Mouse (Mus musculus) T-helper 1 cell (primary cell): ENCODE data around the gene Nras.

Source experiments
- in situ Hi-C: fragments of 300-600 bp; cut with MboI, MseI; formaldehyde crosslinking; loops from one replicate; pipeline ENCODE4 v1.15.1; 2025; ENCODE audit warnings: high pct_unique_total_duplicates

Gene Nras

GRCm38 (mm10) chr3:103098662-103099061 is 40.6 kb downstream of the Nras start:
- in situ Hi-C loops: no loop called here

- in situ Hi-C loops: no loop called here
Measured at GRCm38 (mm10) chr3:103099667-103100066, 41.6 kb downstream of the Nras start.

DNA sequence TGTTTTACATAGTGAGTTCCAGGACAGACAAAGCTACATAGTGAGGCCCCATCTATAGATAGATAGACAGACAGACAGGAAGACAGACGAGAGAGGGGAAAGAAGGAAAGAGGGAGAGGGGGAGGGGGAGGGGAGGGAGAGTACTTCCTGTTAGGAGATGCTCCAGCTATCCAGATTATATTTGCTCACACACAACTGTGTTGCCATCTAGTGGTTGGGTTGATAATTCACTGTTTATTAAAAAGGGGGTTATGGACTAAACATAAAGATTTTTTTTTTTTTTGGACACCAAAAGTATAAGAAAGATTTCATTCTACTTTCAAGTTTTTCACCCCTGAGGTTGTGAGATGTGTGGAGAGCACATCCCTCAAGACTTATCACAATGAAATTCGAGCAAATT is 42.6 kb downstream of the Nras start:
- in situ Hi-C loops: no loop called here

DNA sequence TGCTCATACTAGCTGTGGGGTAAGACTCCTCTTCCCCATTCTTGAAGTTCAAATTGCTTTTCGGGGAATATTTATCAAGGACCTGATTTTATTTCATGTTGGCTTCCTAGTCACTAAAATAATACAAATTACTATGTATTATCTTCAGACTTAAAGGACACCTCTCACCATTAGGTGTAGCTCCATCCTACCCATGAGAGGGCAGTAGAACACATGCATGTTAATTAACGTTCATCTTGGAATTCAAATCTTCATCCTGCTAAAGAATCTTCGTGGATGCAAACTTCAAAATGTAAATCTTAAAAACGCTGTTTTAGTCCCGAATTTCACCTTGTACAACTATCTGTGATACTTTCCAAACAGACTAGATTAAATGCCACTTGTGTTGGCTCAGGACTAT is 43.1 kb downstream of the Nras start:
- in situ Hi-C loops: no loop called here

DNA sequence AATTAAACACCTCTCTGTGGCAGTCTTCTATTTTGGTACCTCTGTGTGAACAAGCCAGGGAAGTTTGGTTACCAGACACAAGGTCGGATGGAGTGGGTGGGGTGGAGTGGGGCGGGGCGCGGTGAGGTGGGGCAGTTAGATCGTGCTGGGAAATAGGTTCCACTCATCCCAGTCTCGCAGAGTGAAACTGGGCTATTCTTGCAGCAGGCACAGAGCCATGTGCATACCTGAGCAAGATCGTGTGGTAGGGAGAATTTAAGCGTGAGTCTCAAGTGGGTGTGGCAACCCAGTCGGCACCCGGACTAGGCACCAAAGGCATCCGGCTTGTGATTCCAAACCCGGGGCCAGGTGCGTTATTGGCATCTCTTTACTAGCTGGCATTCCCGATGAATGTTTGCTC is 43.8 kb downstream of the Nras start:
- in situ Hi-C loops: no loop called here

GRCm38 (mm10) chr3:103102454-103103390 is 44.6 kb downstream of the Nras start, which contains the start of gene Dennd2c:
TSS of gene Dennd2c (plus strand) at chr3:103102604.
- in situ Hi-C loops: no loop called here

- in situ Hi-C loops: no loop called here
Measured at GRCm38 (mm10) chr3:103107565-103108240, 49.6 kb downstream of the Nras start.

DNA sequence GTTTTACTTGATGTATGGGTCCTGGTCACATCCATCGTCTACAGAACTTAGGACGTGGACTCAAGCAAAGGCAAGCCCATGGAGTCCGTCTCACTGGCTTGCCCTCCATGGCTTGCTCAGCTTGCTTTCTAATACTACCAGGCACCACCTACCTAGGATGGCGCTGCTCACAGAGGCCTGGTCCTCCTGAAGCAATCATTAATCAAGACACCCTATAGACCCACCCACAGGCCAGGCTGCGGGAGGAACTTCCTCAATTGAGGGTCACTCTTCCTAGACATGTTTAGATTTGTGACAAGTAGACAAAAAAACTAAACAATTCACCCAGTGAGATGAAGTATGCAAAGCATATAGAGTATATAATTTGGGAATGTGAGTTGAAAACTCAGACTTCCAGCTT is 54.1 kb downstream of the Nras start:
- in situ Hi-C loops: no loop called here
